In the genomic region with DNA sequence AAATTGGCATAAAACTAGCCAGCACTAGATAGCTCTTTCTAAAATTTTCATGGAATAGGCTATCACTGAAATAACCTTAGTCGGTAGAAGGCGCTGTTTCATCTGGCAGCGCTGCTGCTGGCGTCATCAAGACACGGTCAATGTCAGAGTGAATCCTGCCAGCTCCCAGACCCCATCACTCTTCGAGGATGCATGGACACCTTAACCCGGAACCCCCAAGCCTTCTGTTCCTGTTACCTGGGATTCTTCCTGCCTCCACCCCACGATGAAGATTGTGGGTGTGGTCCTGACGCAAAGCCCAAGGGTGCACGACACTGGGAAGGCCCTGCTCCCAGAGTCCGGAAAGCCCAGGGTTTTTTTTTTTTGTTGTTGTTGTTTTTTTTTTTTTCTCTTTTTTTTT, we compare ENCODE assay signal across 8 mouse cellular contexts. TPM values are rescaled to one million over a fixed set of nuclear protein-coding genes. Genes with fewer than 3 reads are reported as not detected.
DNase-seq lines count a peak whose midpoint lies in the region; ATAC-seq lines count a peak whose summit lies in the region.

No protein-coding gene starts in this region.

- peaks cover 16% of the 10 kb centered on the region for H3K27me3 ChIP-seq in hindbrain, embryonic 14.5 days (ENCODE audit: control insufficient read depth, insufficient read depth, low read length)

- H3K36me3 ChIP-seq in hindbrain, embryonic 14.5 days (replicated peaks; ENCODE audit: control insufficient read depth, insufficient read depth): peaks cover under 1% of the 10 kb centered on the region; the same call in 1 of the 2 replicates

- ATAC-seq in hindbrain, embryonic 14.5 days (ENCODE audit: low FRiP score): peak; percentile 51

- peak overlapping the region; percentile 58; the same call in 1 of the 2 replicates for H3K27ac ChIP-seq in hindbrain, embryonic 14.5 days

- peak overlapping the region; percentile 21 for H3K9ac ChIP-seq in hindbrain, embryonic 14.5 days

- H3K4me1 ChIP-seq in hindbrain, embryonic 14.5 days (replicated peaks; ENCODE audit: control insufficient read depth, insufficient read depth, low read length): peaks cover 6% of the 10 kb centered on the region; the same call in 1 of the 2 replicates

- H3K4me2 ChIP-seq in hindbrain, embryonic 14.5 days (replicated peaks): peak overlapping the region; percentile 71

- no peaks in the 10 kb centered on the region for H3K9me3 ChIP-seq in hindbrain, embryonic 14.5 days (ENCODE audit: control insufficient read depth, low read length)

- H3K4me3 ChIP-seq in hindbrain, embryonic 14.5 days (replicated peaks; ENCODE audit: low read length): peak overlapping the region; percentile 83

- peak; percentile 76 for DNase-seq in T-cell, adult 2 months (ENCODE audit: low spot score)
- DNase-seq in cerebellum, postnatal 14 days: peak; percentile 89 to 90
- peak; percentile 64 for DNase-seq in frontal cortex, postnatal 14 days (ENCODE audit: low spot score in 2 of 2)
- peak; percentile 86 for DNase-seq in hindbrain, embryonic 14.5 days (ENCODE audit: low spot score)
- peak; percentile 81 for DNase-seq in left cerebral cortex, adult 11 months (ENCODE audit: low spot score)
- peak; percentile 93 for DNase-seq in lung, postnatal 36 days
- DNase-seq in retina, postnatal 7 days (ENCODE audit: low read depth, low spot score): peak; percentile 51
- DNase-seq in urinary bladder, adult 2 months (ENCODE audit: low spot score): peak; percentile 39

- under 1% methylated on average over 11 of the region's 11 CpGs for WGBS in hindbrain, embryonic 14.5 days

RNA-seq across cellular contexts. Expression of a gene that starts 0.8 kb away (rescaled TPM):
- polyA plus RNA-seq in hindbrain, embryonic 14.5 days (2014; fragmentation: Nextera tagmentation; extraction: Ambion mirVana): 41.8 and 43.2 TPM in 2 replicates
- 30.7 and 34.3 TPM in 2 replicates for polyA plus RNA-seq in urinary bladder, adult 2 months (2012; rRNA removed)

RNA-seq across cellular contexts. Expression of a gene that starts 27.9 kb away (rescaled TPM):
- polyA plus RNA-seq in hindbrain, embryonic 14.5 days (2014; fragmentation: Nextera tagmentation; extraction: Ambion mirVana): 1.7 and 2.9 TPM in 2 replicates
- polyA plus RNA-seq in urinary bladder, adult 2 months (2012; rRNA removed): 18.0 and 21.7 TPM in 2 replicates

Comparison
In these comparisons a context has a peak if more than half of its experiments do, and no peak if none do; other contexts are left out.
1. Peak in every context shown above with its lines: DNase-seq, ATAC-seq, H3K4me3 ChIP-seq and H3K27ac ChIP-seq.
2. DNase-seq: peak in every context shown above with its lines; median percentile 93 in lung, postnatal 36 days; 90 in cerebellum, postnatal 14 days; 86 in hindbrain, embryonic 14.5 days; 81 in left cerebral cortex, adult 11 months; 76 in T-cell, adult 2 months; 64 in frontal cortex, postnatal 14 days; 51 in retina, postnatal 7 days; 39 in urinary bladder, adult 2 months.